Mouse (Mus musculus): Measurements from ENCODE around the gene Ccdc92. TPM values are rescaled to one million over a fixed set of nuclear protein-coding genes. Genes with fewer than 3 reads are reported as not detected.

Ccdc92 gene
- polyA plus RNA-seq, 1 experiment from 2014 or later = 7.5 TPM

GRCm38 (mm10) chr5:124899945-124900631 is 37.9 kb upstream of the Ccdc92 start:
- peak; percentile 99 for TF ChIP-seq CTCF (IDR thresholded peaks at IDR 0.05; ENCODE audit: low read depth)
- H3K4me3 ChIP-seq (ENCODE audit: low read depth, low read length) = 0 out of 2 replicates have a peak overlapping the region, but pooled peaks have one; percentile 0
- ATAC-seq (ENCODE audit: insufficient read depth) (peak; percentile 68), DNase-seq (peak; percentile 95)
- H3K9ac ChIP-seq = no peak overlapping the region
- no peaks in the 10 kb centered on the region for H3K9me3 ChIP-seq (ENCODE audit: low read depth, low read length)
- no peak overlapping the region for H3K27ac ChIP-seq (ENCODE audit: low read depth)
- H3K36me3 ChIP-seq (ENCODE audit: insufficient read depth) = no peaks in the 10 kb centered on the region
- no peaks in the 10 kb centered on the region for H3K27me3 ChIP-seq (ENCODE audit: insufficient read depth, low read length)
- peak overlapping the region; percentile 54 for H3K4me2 ChIP-seq
- peaks cover 7% of the 10 kb centered on the region; the same call in 1 of the 2 replicates for H3K4me1 ChIP-seq (ENCODE audit: insufficient read depth)
- 17% methylated on average over 20 of the region's 20 CpGs for WGBS

GRCm38 (mm10) chr5:124896135-124896534 is 33.9 kb upstream of the Ccdc92 start:
- Histone ChIP-seq H3K9ac (peak overlapping the region; percentile 9; the same call in 1 of the 2 replicates), H3K4me1 (ENCODE audit: insufficient read depth) (peaks cover 7% of the 10 kb centered on the region; the same call in 1 of the 2 replicates), H3K36me3 (ENCODE audit: insufficient read depth) (no peaks in the 10 kb centered on the region), H3K27ac (ENCODE audit: low read depth) (no peak overlapping the region), H3K9me3 (ENCODE audit: low read depth, low read length) (no peaks in the 10 kb centered on the region), H3K4me3 (ENCODE audit: low read depth, low read length) (no peak overlapping the region), H3K27me3 (ENCODE audit: insufficient read depth, low read length) (no peaks in the 10 kb centered on the region), H3K4me2 (no peak overlapping the region)
- WGBS = 40% methylated on average over 8 of the region's 8 CpGs
- peak; percentile 70 for DNase-seq
- TF ChIP-seq CTCF (IDR thresholded peaks at IDR 0.05; ENCODE audit: low read depth) = no peak
- 0 out of 2 replicates have a peak, but pooled peaks have one; percentile 43 for ATAC-seq (ENCODE audit: insufficient read depth)

GRCm38 (mm10) chr5:124891921-124892370 is 29.7 kb upstream of the Ccdc92 start:
- no peak for TF ChIP-seq CTCF (IDR thresholded peaks at IDR 0.05; ENCODE audit: low read depth)
- no peaks in the 10 kb centered on the region for H3K9me3 ChIP-seq (ENCODE audit: low read depth, low read length)
- no peak overlapping the region for H3K27ac ChIP-seq (ENCODE audit: low read depth)
- no peak for ATAC-seq (ENCODE audit: insufficient read depth)
- no peak overlapping the region for H3K9ac ChIP-seq
- H3K4me3 ChIP-seq (ENCODE audit: low read depth, low read length) = no peak overlapping the region
- no peaks in the 10 kb centered on the region for H3K4me1 ChIP-seq (ENCODE audit: insufficient read depth)
- no peak for DNase-seq
- H3K36me3 ChIP-seq (ENCODE audit: insufficient read depth) = peaks cover 25% of the 10 kb centered on the region
- no peak overlapping the region for H3K4me2 ChIP-seq
- no peaks in the 10 kb centered on the region for H3K27me3 ChIP-seq (ENCODE audit: insufficient read depth, low read length)
- 35% methylated on average over 3 of the region's 3 CpGs for WGBS

- TF ChIP-seq CTCF (IDR thresholded peaks at IDR 0.05; ENCODE audit: low read depth) = no peak
- H3K36me3 ChIP-seq (ENCODE audit: insufficient read depth) = peaks cover 56% of the 10 kb centered on the region
- no peak overlapping the region for H3K4me2 ChIP-seq
- no peak overlapping the region for H3K27ac ChIP-seq (ENCODE audit: low read depth)
- DNase-seq = no peak
- H3K27me3 ChIP-seq (ENCODE audit: insufficient read depth, low read length) = no peaks in the 10 kb centered on the region
- H3K4me3 ChIP-seq (ENCODE audit: low read depth, low read length) = no peak overlapping the region
- 89% methylated on average over 8 of the region's 8 CpGs for WGBS
- ATAC-seq (ENCODE audit: insufficient read depth) = no peak
- no peaks in the 10 kb centered on the region for H3K9me3 ChIP-seq (ENCODE audit: low read depth, low read length)
- no peaks in the 10 kb centered on the region for H3K4me1 ChIP-seq (ENCODE audit: insufficient read depth)
- H3K9ac ChIP-seq = no peak overlapping the region
These were observed 26.4 kb upstream of the Ccdc92 start for GRCm38 (mm10) chr5:124888661-124889060.

- Histone ChIP-seq H3K4me3 (ENCODE audit: low read depth, low read length) (no peak overlapping the region), H3K9ac (no peak overlapping the region), H3K27me3 (ENCODE audit: insufficient read depth, low read length) (no peaks in the 10 kb centered on the region), H3K4me2 (no peak overlapping the region), H3K9me3 (ENCODE audit: low read depth, low read length) (no peaks in the 10 kb centered on the region), H3K4me1 (ENCODE audit: insufficient read depth) (no peaks in the 10 kb centered on the region), H3K36me3 (ENCODE audit: insufficient read depth) (peaks cover 67% of the 10 kb centered on the region), H3K27ac (ENCODE audit: low read depth) (no peak overlapping the region)
- WGBS = 86% methylated on average over 6 of the region's 6 CpGs
- no peak for ATAC-seq (ENCODE audit: insufficient read depth)
- DNase-seq = no peak
- TF ChIP-seq CTCF (IDR thresholded peaks at IDR 0.05; ENCODE audit: low read depth) = no peak
These were observed 21.7 kb upstream of the Ccdc92 start for GRCm38 (mm10) chr5:124883877-124884276.

GRCm38 (mm10) chr5:124879801-124880200 is 17.6 kb upstream of the Ccdc92 start:
- H3K4me3 ChIP-seq (ENCODE audit: low read depth, low read length) = no peak overlapping the region
- H3K36me3 ChIP-seq (ENCODE audit: insufficient read depth) = peaks cover 43% of the 10 kb centered on the region
- 87% methylated on average over 6 of the region's 6 CpGs for WGBS
- no peaks in the 10 kb centered on the region for H3K27me3 ChIP-seq (ENCODE audit: insufficient read depth, low read length)
- H3K9me3 ChIP-seq (ENCODE audit: low read depth, low read length) = no peaks in the 10 kb centered on the region
- no peak for ATAC-seq (ENCODE audit: insufficient read depth)
- DNase-seq = no peak
- H3K9ac ChIP-seq = no peak overlapping the region
- H3K4me1 ChIP-seq (ENCODE audit: insufficient read depth) = no peaks in the 10 kb centered on the region
- H3K27ac ChIP-seq (ENCODE audit: low read depth) = no peak overlapping the region
- TF ChIP-seq CTCF (IDR thresholded peaks at IDR 0.05; ENCODE audit: low read depth) = no peak
- H3K4me2 ChIP-seq = no peak overlapping the region

- Histone ChIP-seq H3K4me3 (ENCODE audit: low read depth, low read length) (no peak overlapping the region), H3K27ac (ENCODE audit: low read depth) (no peak overlapping the region), H3K4me2 (no peak overlapping the region), H3K9ac (no peak overlapping the region), H3K27me3 (ENCODE audit: insufficient read depth, low read length) (no peaks in the 10 kb centered on the region), H3K4me1 (ENCODE audit: insufficient read depth) (no peaks in the 10 kb centered on the region), H3K36me3 (ENCODE audit: insufficient read depth) (peaks cover 44% of the 10 kb centered on the region), H3K9me3 (ENCODE audit: low read depth, low read length) (no peaks in the 10 kb centered on the region)
- whole genome bisulfite sequencing = 88% methylated on average over 4 of the region's 4 CpGs
- ATAC-seq (ENCODE audit: insufficient read depth) (no peak), DNase-seq (no peak)
- TF ChIP-seq CTCF (IDR thresholded peaks at IDR 0.05; ENCODE audit: low read depth) = no peak
These were observed 17.0 kb upstream of the Ccdc92 start for GRCm38 (mm10) chr5:124879251-124879650.

Data from lung, embryonic 14.5 days (tissue).